Mouse (Mus musculus) midbrain, embryonic 11.5 days (tissue): Measurements from ENCODE around the gene Suz12. TPM values are rescaled to one million over a fixed set of nuclear protein-coding genes. Genes with fewer than 3 reads are reported as not detected.
A peak's percentile ranks its signal among the peaks of the same experiment; 100 is the strongest.
"Not testable (repeated sequence)": the region's sequence is repeated elsewhere in the genome, so short reads cannot be mapped to it uniquely, and the experiment has no call there.

Experiments used
- ATAC-seq: fragments of 200-750 bp; cut with Nextera tagmentation; 2 replicates; pipeline ENCODE4 v1.8.0; 2017; ENCODE audit warnings: moderate TSS enrichment, moderate library complexity; ENCODE audit not compliant: low FRiP score
- DNase-seq: peaks from one replicate; pipeline ENCODE4 v3.0.0; 2015; ENCODE audit warnings: low spot score; ENCODE audit errors: missing footprints
- H3K27ac ChIP-seq: fragments of 300-500 bp; sonication (generic); 2 replicates; pipeline ENCODE4 v1.5.1; 2014; ENCODE audit warnings: low read depth, low read length
- H3K27me3 ChIP-seq: fragments of 300-500 bp; sonication (generic); 2 replicates; pipeline ENCODE4 v1.6.1; 2014; ENCODE audit warnings: mild to moderate bottlenecking, low read length, moderate library complexity, mixed read lengths; ENCODE audit not compliant: control insufficient read depth, insufficient read depth
- H3K36me3 ChIP-seq: fragments of 300-500 bp; sonication (generic); 2 replicates; pipeline ENCODE4 v1.6.1; 2014; ENCODE audit warnings: mild to moderate bottlenecking, low read length, moderate library complexity, mixed read lengths; ENCODE audit not compliant: control insufficient read depth, insufficient read depth
- H3K4me1 ChIP-seq: fragments of 300-500 bp; sonication (generic); 2 replicates; pipeline ENCODE4 v1.6.1; 2014; ENCODE audit warnings: low read length; ENCODE audit not compliant: control insufficient read depth, insufficient read depth
- H3K4me2 ChIP-seq: fragments of 300-500 bp; sonication (generic); 2 replicates; pipeline ENCODE4 v1.6.1; 2014; ENCODE audit warnings: mild to moderate bottlenecking, moderate library complexity
- H3K4me3 ChIP-seq: fragments of 300-500 bp; sonication (generic); 2 replicates; pipeline ENCODE4 v1.5.1; 2014; ENCODE audit warnings: low read depth, low read length
- H3K9ac ChIP-seq: fragments of 300-500 bp; sonication (generic); 2 replicates; pipeline ENCODE4 v1.6.1; 2014; ENCODE audit warnings: low read length
- H3K9me3 ChIP-seq: fragments of 300-500 bp; sonication (generic); 2 replicates; pipeline ENCODE4 v1.6.1; 2016; ENCODE audit warnings: low read length; ENCODE audit not compliant: control insufficient read depth
- WGBS: fragments of 180-500 bp; shearing (Covaris S2); extraction: QIAGEN DNeasy Blood & Tissue Kit; methylation state at CpG from one replicate; pipeline ENCODE4 v1.1.7; 2014; 5-methylcytosine and 5-hydroxymethylcytosine counted together
- polyA plus RNA-seq: library from polyadenylated mRNA; unstranded; fragments of >200 nt; fragmentation: Nextera tagmentation; extraction: Ambion mirVana; gene quantifications from 2 replicates; pipeline ENCODE4 v1.2.1, GENCODE M21; 2014

The Suz12 gene
- polyA plus RNA-seq, 1 experiment from 2014 or later = 28.4 TPM

DNA sequence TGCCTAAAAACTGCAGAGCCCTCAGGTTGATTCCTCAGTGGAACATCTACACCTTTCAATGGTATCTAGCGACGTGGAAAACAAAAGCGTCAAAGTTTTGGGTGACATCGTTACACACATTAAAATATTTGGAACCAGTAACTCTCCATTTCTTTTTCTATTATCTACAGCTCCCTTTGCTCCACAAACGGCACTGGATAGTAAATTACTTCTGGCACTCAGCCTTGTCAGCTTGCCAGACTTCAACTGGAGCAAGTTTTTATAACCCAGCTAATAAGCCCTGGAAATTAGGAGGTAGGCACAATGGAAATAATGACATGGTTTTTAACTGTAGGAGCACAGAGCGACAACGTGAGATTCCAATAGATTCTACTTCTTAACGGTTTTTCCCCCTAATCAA lies 27.0 kb upstream of the Suz12 start:
- no peaks in the 10 kb centered on the region for H3K27me3 ChIP-seq
- no peak for ATAC-seq
- no peaks in the 10 kb centered on the region for H3K36me3 ChIP-seq
- H3K4me2 ChIP-seq = no peak overlapping the region
- no peak overlapping the region for H3K9ac ChIP-seq
- 80% methylated on average over 8 of the region's 8 CpGs for WGBS
- no peak for DNase-seq
- H3K27ac ChIP-seq = no peak overlapping the region
- peaks cover 5% of the 10 kb centered on the region for H3K4me1 ChIP-seq
- no peak overlapping the region for H3K4me3 ChIP-seq
- no peaks in the 10 kb centered on the region for H3K9me3 ChIP-seq

DNA sequence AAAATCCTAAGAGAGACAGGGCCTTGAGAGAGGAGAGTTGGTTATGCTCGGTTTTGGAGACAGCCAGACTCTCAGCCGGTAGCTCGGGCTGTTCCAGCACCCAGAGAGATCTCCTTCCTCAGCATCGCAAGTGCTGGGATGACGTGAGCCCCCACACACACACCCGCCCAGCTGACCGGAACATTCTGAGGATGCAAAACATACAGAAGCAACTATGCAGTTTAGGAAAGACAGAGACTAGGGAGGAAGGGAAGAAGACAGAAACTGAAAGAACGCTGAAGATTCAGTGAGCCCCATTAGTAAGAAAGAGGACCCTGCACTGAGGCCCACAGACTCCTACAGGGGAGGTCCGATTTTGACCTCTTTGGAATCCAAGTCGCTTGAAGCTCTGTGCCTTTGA lies 25.2 kb upstream of the Suz12 start:
- WGBS = 86% methylated on average over 10 of the region's 10 CpGs
- Histone ChIP-seq H3K27ac (no peak overlapping the region), H3K27me3 (no peaks in the 10 kb centered on the region), H3K4me1 (no peaks in the 10 kb centered on the region), H3K9me3 (no peaks in the 10 kb centered on the region), H3K4me2 (no peak overlapping the region), H3K9ac (no peak overlapping the region), H3K4me3 (no peak overlapping the region), H3K36me3 (no peaks in the 10 kb centered on the region)
- ATAC-seq (no peak), DNase-seq (no peak)

DNA sequence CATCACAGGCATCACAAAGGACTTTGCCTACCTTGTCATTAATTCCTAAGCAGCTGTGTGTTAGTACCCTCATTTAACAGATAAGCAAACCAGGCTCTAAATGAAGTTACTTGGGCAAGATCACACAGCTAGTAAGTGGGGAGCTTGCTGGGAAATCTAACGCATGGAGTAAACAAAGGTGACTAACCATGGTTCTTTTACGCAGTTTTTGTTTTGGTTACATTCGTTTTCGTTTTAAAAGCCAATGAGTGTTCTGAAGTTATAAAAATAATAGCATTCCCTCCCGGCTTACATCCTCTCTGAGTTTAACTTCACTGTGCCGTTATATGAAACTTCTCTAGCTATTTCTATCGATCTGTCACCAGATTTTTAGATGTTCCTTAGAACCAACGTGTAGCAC lies 19.8 kb upstream of the Suz12 start:
- peak; percentile 88 for DNase-seq
- no peaks in the 10 kb centered on the region for H3K9me3 ChIP-seq
- H3K4me2 ChIP-seq = peak overlapping the region; percentile 84
- H3K27me3 ChIP-seq = peaks cover 24% of the 10 kb centered on the region
- 0 out of 2 replicates have a peak overlapping the region, but pooled peaks have one; percentile 65 for H3K9ac ChIP-seq
- WGBS = 16% methylated on average over 8 of the region's 8 CpGs
- peaks cover 3% of the 10 kb centered on the region for H3K4me1 ChIP-seq
- no peak for ATAC-seq
- peak overlapping the region; percentile 45 for H3K4me3 ChIP-seq
- H3K36me3 ChIP-seq = no peaks in the 10 kb centered on the region
- no peak overlapping the region for H3K27ac ChIP-seq

DNA sequence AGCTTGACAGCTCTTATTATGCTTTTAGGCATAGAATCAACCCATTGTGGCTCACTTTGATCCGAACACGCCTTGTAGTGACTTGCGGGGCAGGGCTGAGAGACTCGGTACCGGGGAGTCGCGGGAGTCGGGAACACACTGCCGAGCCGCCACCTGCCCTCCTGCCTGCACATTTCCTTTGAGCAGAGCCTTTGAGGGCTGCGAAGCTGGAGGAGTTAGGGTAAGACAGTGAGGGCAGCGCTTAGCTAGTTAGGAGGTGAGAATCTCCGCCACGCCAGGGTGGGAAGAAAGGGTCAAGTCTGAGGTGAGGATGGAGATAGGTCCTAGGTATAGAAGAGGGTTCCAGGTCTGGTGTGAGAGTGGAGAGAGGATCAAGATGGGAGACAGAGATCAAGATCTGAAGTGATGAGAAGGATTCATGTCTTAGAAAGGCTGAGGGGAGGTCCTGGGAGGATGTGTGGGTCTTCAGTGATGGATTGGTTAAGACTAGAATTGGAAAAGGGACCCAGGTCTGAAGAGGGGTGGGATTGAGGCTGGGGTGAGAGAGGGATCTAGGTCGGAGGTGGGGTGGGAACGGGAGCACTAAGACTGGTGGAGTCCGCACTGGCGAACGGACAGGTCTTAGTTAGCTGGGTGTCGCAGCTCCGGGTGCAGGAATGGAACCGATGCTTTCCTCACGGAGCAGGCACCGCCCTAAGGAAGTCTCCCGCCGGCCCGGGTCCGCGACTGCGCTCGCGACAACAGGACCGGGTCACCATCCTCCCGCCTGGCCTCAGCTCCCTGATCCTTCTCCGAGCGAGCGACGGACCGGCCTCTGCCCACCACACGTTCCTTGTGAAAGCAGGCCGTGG lies 19.1 kb upstream of the Suz12 start:
- ATAC-seq = 0 out of 2 replicates have a peak, but pooled peaks have one; percentile 27
- peak overlapping the region; percentile 84 for H3K4me2 ChIP-seq
- peak overlapping the region; percentile 65 for H3K9ac ChIP-seq
- peak overlapping the region; percentile 45 for H3K4me3 ChIP-seq
- H3K9me3 ChIP-seq = no peaks in the 10 kb centered on the region
- peak; percentile 96 for DNase-seq
- H3K4me1 ChIP-seq = peaks cover 3% of the 10 kb centered on the region
- WGBS = under 1% methylated on average over 41 of the region's 41 CpGs
- H3K27me3 ChIP-seq = peaks cover 24% of the 10 kb centered on the region
- no peak overlapping the region for H3K27ac ChIP-seq
- H3K36me3 ChIP-seq = no peaks in the 10 kb centered on the region

DNA sequence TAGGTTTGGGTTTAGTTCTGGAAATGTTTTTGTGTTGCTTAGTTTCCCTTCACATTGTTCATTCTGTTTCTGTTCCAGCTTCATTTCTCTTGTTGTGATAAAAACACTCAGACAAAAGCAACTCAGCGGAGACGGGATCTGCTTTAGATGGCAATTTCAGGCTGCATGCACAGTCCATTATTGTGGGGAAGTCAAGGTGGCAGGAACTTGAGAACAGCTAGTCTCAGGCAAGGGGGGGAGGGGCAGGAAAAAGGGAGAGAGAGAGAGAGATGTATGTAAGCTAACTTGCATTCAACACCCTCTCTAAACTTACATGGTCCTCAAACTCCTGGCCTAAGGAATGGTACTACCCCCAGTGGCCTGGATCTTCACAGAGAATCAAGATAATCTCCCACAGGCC lies 17.5 kb upstream of the Suz12 start:
- WGBS = 56% methylated on average over 2 of the region's 2 CpGs
- no peak for ATAC-seq
- H3K27ac ChIP-seq = no peak overlapping the region
- DNase-seq = no peak
- H3K4me3 ChIP-seq = no peak overlapping the region
- H3K4me2 ChIP-seq = no peak overlapping the region
- H3K4me1 ChIP-seq = peaks cover 3% of the 10 kb centered on the region
- H3K9ac ChIP-seq = no peak overlapping the region
- H3K36me3 ChIP-seq = no peaks in the 10 kb centered on the region
- H3K9me3 ChIP-seq = no peaks in the 10 kb centered on the region
- peaks cover 24% of the 10 kb centered on the region for H3K27me3 ChIP-seq

DNA sequence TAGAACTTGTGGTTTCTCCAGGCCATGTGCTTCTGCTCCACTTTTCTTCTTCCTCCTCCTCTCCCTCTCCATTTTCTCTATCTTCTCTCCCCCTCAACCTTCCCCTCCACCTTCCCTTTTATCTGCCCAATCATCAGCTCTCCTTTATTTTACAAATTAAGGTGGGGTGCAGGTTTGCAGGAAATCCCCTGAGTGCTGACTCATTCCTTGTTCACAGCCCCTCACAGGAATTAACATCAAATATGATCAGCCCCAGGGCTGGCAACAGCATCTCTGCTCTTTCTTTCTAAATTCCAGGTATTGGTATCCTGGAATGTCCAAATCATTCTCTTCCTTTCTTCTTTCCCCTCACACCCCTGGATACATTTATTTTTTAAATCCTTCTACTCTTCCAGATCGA lies 16.7 kb upstream of the Suz12 start:
- WGBS = 96% methylated on average over 1 of the region's 1 CpGs
- Histone ChIP-seq H3K9ac (no peak overlapping the region), H3K27me3 (peaks cover 24% of the 10 kb centered on the region), H3K4me1 (peaks cover 3% of the 10 kb centered on the region), H3K4me2 (no peak overlapping the region), H3K4me3 (no peak overlapping the region), H3K9me3 (no peaks in the 10 kb centered on the region), H3K36me3 (no peaks in the 10 kb centered on the region), H3K27ac (no peak overlapping the region)
- ATAC-seq (no peak), DNase-seq (no peak)

DNA sequence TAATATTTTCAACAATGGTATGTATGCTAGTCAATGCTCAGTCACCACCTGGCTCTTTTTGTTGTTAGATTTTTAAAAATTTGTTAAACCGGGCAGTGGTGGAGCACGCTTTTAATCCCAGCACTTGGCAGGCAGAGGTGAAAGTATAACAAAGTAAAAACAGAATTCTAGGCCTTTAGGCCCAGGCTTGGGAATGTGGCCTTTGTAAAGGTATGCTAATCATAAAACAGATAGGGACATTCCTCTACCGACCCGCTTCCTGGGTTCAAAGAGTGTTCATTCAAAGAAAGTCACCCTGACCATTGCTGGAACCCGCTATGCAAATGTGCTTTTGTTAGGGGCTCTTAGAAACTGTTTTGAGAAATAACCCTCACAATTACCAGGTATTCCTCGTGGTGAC lies 16.3 kb upstream of the Suz12 start:
- 79% methylated on average over 6 of the region's 6 CpGs for WGBS
- H3K27ac ChIP-seq, H3K9me3 ChIP-seq, H3K4me2 ChIP-seq, H3K4me1 ChIP-seq, H3K9ac ChIP-seq, ATAC-seq, H3K4me3 ChIP-seq, H3K36me3 ChIP-seq, DNase-seq: not testable (repeated sequence)
- peaks cover 24% of the 10 kb centered on the region for H3K27me3 ChIP-seq

DNA sequence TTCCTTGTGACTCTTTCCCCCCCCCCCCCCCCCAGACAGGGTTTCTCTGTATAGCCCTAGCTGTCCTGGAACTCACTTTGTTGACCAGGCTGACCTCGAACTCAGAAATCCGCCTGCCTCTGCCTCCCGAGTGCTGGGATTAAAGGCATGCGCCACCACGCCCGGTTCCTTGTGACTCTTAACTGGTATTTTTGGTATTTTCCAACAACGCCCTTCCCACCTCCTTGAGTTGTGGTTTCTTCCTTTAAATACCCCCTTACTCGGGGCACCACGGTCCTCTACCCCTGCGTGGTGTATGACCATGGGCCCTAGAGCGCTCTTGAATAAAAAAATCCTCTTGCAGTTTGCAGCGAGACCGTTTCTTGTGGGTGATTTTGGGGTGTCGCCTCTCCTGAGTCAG lies 15.8 kb upstream of the Suz12 start:
- peaks cover 24% of the 10 kb centered on the region for H3K27me3 ChIP-seq
- H3K4me3 ChIP-seq, H3K27ac ChIP-seq, DNase-seq, ATAC-seq, H3K36me3 ChIP-seq, H3K9ac ChIP-seq, H3K4me1 ChIP-seq, H3K9me3 ChIP-seq, H3K4me2 ChIP-seq: not testable (repeated sequence)
- WGBS = 97% methylated on average over 14 of the region's 14 CpGs

DNA sequence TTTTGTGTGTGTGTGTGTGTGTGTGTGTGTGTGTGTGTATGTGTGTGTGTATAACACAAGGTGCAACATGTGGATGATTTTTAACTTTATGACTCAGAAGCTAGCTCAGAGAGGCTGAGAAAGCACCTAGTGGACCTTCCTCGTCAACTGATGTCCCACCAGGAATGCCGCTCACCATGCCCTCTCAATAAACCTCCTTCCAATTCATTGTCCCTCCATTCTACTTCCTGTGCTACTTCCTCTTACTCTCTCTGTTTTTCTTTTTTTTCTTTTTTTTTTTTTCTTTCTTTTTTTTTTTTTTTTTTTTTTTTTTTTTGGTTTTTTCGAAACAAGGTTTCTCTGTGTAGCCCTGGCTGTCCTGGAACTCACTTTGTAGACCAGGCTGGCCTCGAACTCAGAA lies 15.2 kb upstream of the Suz12 start:
- H3K9me3 ChIP-seq, H3K27ac ChIP-seq, H3K36me3 ChIP-seq, DNase-seq, H3K4me1 ChIP-seq, H3K4me3 ChIP-seq, H3K4me2 ChIP-seq, H3K9ac ChIP-seq, ATAC-seq: not testable (repeated sequence)
- peaks cover 24% of the 10 kb centered on the region for H3K27me3 ChIP-seq
- 94% methylated on average over 3 of the region's 4 CpGs for WGBS
